Mouse (Mus musculus) ES-E14 (cell line): ENCODE measurements at regions not wholly inside any gene's neighbourhood (a gene's known extent, or its start where the extent isn't known, plus 50 kb on each side); places are given as distances from the start of the nearest gene placed in this dataset.

Source experiments
- DNase-seq: peaks from one replicate; pipeline ENCODE4 v3.0.0-alpha.2; 2013; ENCODE audit warnings: low read depth, low spot score
- H3K27ac ChIP-seq: 2 replicates; pipeline ENCODE4 v1.5.1; 2012; ENCODE audit warnings: low read depth, mild to moderate bottlenecking, low read length, moderate library complexity, mixed read lengths; ENCODE audit not compliant: poor library complexity, insufficient read depth, severe bottlenecking
- H3K36me3 ChIP-seq: 2 replicates; pipeline ENCODE4 v1.6.1; 2012; ENCODE audit warnings: mild to moderate bottlenecking, low read length, moderate library complexity, mixed read lengths; ENCODE audit not compliant: control insufficient read depth, poor library complexity, insufficient read depth, severe bottlenecking
- H3K4me1 ChIP-seq, 2 experiments: fragments of 150-350 bp in 1 of 2; sonication (generic) in 1 of 2; 2 replicates each; pipeline ENCODE4 v1.6.1; 2012; ENCODE audit warnings: low read length in 2 of 2, mild to moderate bottlenecking in 1 of 2, mixed read lengths in 1 of 2; ENCODE audit not compliant: control insufficient read depth in 2 of 2, insufficient read depth in 2 of 2, poor library complexity in 1 of 2
- H3K4me3 ChIP-seq, 2 experiments: fragments of 150-350 bp in 1 of 2; sonication (generic) in 1 of 2; 2 replicates each; pipeline ENCODE4 v1.5.1; 2012; ENCODE audit warnings: low read length in 2 of 2, low read depth in 1 of 2, mild to moderate bottlenecking in 1 of 2, mixed read lengths in 1 of 2; ENCODE audit not compliant: insufficient read depth in 1 of 2, poor library complexity in 1 of 2, severe bottlenecking in 1 of 2
- H3K9ac ChIP-seq: 2 replicates; pipeline ENCODE4 v1.6.1; 2012; ENCODE audit warnings: low read depth, mild to moderate bottlenecking, low read length, mixed read lengths; ENCODE audit not compliant: poor library complexity, insufficient read depth, severe bottlenecking
- H3K9me3 ChIP-seq: fragments of 150-350 bp; sonication (generic); 2 replicates; pipeline ENCODE4 v1.6.1; 2012; ENCODE audit warnings: low read depth, mild to moderate bottlenecking, low read length; ENCODE audit not compliant: control insufficient read depth, insufficient read depth
- CHD2 ChIP-seq: IDR thresholded peaks from 2 replicates; pipeline ENCODE4 v1.6.1; 2014; ENCODE audit warnings: mild to moderate bottlenecking, low read depth, low read length, inconsistent platforms
- HCFC1 ChIP-seq: IDR thresholded peaks from 2 replicates; pipeline ENCODE4 v1.6.1; 2012; ENCODE audit warnings: low read length, inconsistent platforms, borderline replicate concordance; ENCODE audit not compliant: insufficient read depth
- MAFK ChIP-seq: IDR thresholded peaks from 2 replicates; pipeline ENCODE4 v1.6.1; 2014; ENCODE audit warnings: mild to moderate bottlenecking, low read depth, low read length, inconsistent platforms; ENCODE audit not compliant: insufficient read depth
- ZC3H11A ChIP-seq: IDR thresholded peaks from 2 replicates; pipeline ENCODE4 v1.6.1; 2012; ENCODE audit warnings: low read depth, mild to moderate bottlenecking, inconsistent platforms, low read length, borderline replicate concordance
- ZNF384 ChIP-seq: IDR thresholded peaks from 2 replicates; pipeline ENCODE4 v1.6.1; 2012; ENCODE audit warnings: low read depth, low read length, inconsistent platforms
- in situ Hi-C, 2 experiments: fragments of 600-800 bp; cut with MboI; formaldehyde crosslinking; loops; one replicate each; pipeline ENCODE4 v1.15.1; 2025; ENCODE audit warnings: low sequenced_read_pairs in 2 of 2, inconsistent platforms in 1 of 2; ENCODE audit not compliant: unreplicated experiment in 2 of 2

- H3K36me3 ChIP-seq = no peaks in the 10 kb centered on the region
- H3K4me3 ChIP-seq = no peak overlapping the region
- DNase-seq = no peak
- no peak overlapping the region for H3K27ac ChIP-seq
- H3K9me3 ChIP-seq = no peaks in the 10 kb centered on the region
- peaks cover 0 to 2% of the 10 kb centered on the region in 2 experiments; a peak in 1 of 4 replicates for H3K4me1 ChIP-seq
- H3K9ac ChIP-seq = no peak overlapping the region
- in situ Hi-C loops = no loop called here
- no peak for TF ChIP-seq CHD2
- TF ChIP-seq HCFC1 = no peak
- no peak for TF ChIP-seq ZC3H11A
These were observed 243.4 kb upstream of the Adgrl2 start for GRCm38 (mm10) chr3:149233691-149234131.

GRCm38 (mm10) chr3:149233191-149233641 is 242.9 kb upstream of the Adgrl2 start:
- in situ Hi-C loops = no loop called here
- Histone ChIP-seq H3K4me1 (peaks cover 0 to 2% of the 10 kb centered on the region in 2 experiments; a peak in 1 of 4 replicates), H3K36me3 (no peaks in the 10 kb centered on the region), H3K9me3 (no peaks in the 10 kb centered on the region), H3K9ac (no peak overlapping the region), H3K4me3 (no peak overlapping the region), H3K27ac (no peak overlapping the region)
- TF ChIP-seq MAFK (no peak), ZNF384 (no peak), CHD2 (no peak), ZC3H11A (no peak), HCFC1 (no peak)
- DNase-seq = no peak

GRCm38 (mm10) chr3:149231346-149231745 is 241.0 kb upstream of the Adgrl2 start:
- H3K4me1 ChIP-seq = peaks cover 0 to 2% of the 10 kb centered on the region in 2 experiments; a peak in 1 of 4 replicates
- no peak for DNase-seq

DNA sequence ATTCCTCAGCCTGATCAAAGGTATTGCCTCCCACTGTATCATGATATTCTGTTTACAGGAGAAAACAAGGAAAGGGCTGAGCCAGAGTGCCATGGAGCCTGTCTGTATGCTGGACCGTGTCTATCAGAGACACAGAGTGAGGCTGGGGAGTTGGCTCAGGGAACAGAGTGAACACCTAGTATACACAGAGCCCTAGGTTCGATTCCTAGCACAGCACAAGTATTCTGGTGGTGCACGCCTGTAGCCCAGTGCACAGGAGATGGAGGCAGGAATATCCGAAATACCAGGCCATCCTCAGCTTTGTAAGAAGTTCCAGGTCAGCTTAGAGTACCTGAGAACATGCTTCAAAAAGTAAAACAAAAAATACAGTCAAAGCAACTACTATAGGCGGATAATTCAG is 237.2 kb upstream of the Adgrl2 start:
- DNase-seq = no peak
- Histone ChIP-seq H3K27ac (no peak overlapping the region), H3K9me3 (no peaks in the 10 kb centered on the region), H3K36me3 (no peaks in the 10 kb centered on the region), H3K4me3 (no peak overlapping the region), H3K4me1 (0 out of 4 replicates have a peak, but pooled peaks cover 0 to 2% of the 10 kb centered on the region in 2 experiments), H3K9ac (no peak overlapping the region)
- TF ChIP-seq ZC3H11A = no peak
- TF ChIP-seq ZNF384 = no peak
- in situ Hi-C loops = no loop called here

More at GRCm38 (mm10) chr3:149231346-149231745, 241.0 kb upstream of the Adgrl2 start:
- no peak overlapping the region for H3K27ac ChIP-seq
- in situ Hi-C loops = no loop called here
- no peak for TF ChIP-seq ZNF384
- TF ChIP-seq HCFC1 = no peak
- no peak for TF ChIP-seq CHD2
- TF ChIP-seq MAFK = no peak
- TF ChIP-seq ZC3H11A = no peak
- no peak overlapping the region for H3K4me3 ChIP-seq
- H3K9ac ChIP-seq = no peak overlapping the region
- no peaks in the 10 kb centered on the region for H3K36me3 ChIP-seq
- H3K9me3 ChIP-seq = no peaks in the 10 kb centered on the region

GRCm38 (mm10) chr3:149226723-149227122 is 236.4 kb upstream of the Adgrl2 start:
- no peak for TF ChIP-seq HCFC1
- no peak for TF ChIP-seq MAFK
- TF ChIP-seq CHD2 = no peak
- TF ChIP-seq ZNF384 = no peak
- no peaks in the 10 kb centered on the region for H3K9me3 ChIP-seq
- H3K4me3 ChIP-seq = no peak overlapping the region
- in situ Hi-C loops = no loop called here
- no peak overlapping the region for H3K9ac ChIP-seq
- H3K4me1 ChIP-seq = 0 out of 4 replicates have a peak, but pooled peaks cover 0 to 2% of the 10 kb centered on the region in 2 experiments
- H3K27ac ChIP-seq = no peak overlapping the region
- no peak for DNase-seq
- no peaks in the 10 kb centered on the region for H3K36me3 ChIP-seq
